Mouse (Mus musculus): ENCODE measurements around the gene Dcps.

The Dcps gene

GRCm38 (mm10) chr9:35108916-35109315 lies 66.9 kb downstream of the Dcps start:
- no peak for DNase-seq (ENCODE audit: extremely low spot score)

GRCm38 (mm10) chr9:35108066-35108465 lies 67.8 kb downstream of the Dcps start:
- no peak for DNase-seq (ENCODE audit: extremely low spot score)

GRCm38 (mm10) chr9:35107396-35107795 lies 68.5 kb downstream of the Dcps start:
- no peak for DNase-seq (ENCODE audit: extremely low spot score)

- no peak for DNase-seq (ENCODE audit: extremely low spot score)
Observed at GRCm38 (mm10) chr9:35105884-35106880, 69.7 kb downstream of the Dcps start.

GRCm38 (mm10) chr9:35105438-35105837 lies 70.4 kb downstream of the Dcps start:
- no peak for DNase-seq (ENCODE audit: extremely low spot score)

- DNase-seq (ENCODE audit: extremely low spot score) = no peak
Observed at GRCm38 (mm10) chr9:35104711-35105110, 71.2 kb downstream of the Dcps start.

- DNase-seq (ENCODE audit: extremely low spot score) = no peak
Observed at GRCm38 (mm10) chr9:35098762-35099161, 77.1 kb downstream of the Dcps start.

GRCm38 (mm10) chr9:35097901-35098300 lies 78.0 kb downstream of the Dcps start:
- no peak for DNase-seq (ENCODE audit: extremely low spot score)

- no peak for DNase-seq (ENCODE audit: extremely low spot score)
Observed at GRCm38 (mm10) chr9:35095726-35096125, 80.1 kb downstream of the Dcps start.

GRCm38 (mm10) chr9:35093350-35093749 lies 82.5 kb downstream of the Dcps start:
- no peak for DNase-seq (ENCODE audit: extremely low spot score)

GRCm38 (mm10) chr9:35092904-35093303 lies 83.0 kb downstream of the Dcps start:
- no peak for DNase-seq (ENCODE audit: extremely low spot score)

Data from embryo, embryonic 9.5 days (tissue).